Mouse (Mus musculus) cerebral cortex, adult 2 months (tissue): ENCODE data around the gene Bcl6.

Experiments used
- WGBS: fragments of 180-500 bp; shearing (Covaris S2); methylation state at CpG from one replicate; pipeline ENCODE4 v1.1.7; 2018; 5-methylcytosine and 5-hydroxymethylcytosine counted together

The Bcl6 gene

DNA sequence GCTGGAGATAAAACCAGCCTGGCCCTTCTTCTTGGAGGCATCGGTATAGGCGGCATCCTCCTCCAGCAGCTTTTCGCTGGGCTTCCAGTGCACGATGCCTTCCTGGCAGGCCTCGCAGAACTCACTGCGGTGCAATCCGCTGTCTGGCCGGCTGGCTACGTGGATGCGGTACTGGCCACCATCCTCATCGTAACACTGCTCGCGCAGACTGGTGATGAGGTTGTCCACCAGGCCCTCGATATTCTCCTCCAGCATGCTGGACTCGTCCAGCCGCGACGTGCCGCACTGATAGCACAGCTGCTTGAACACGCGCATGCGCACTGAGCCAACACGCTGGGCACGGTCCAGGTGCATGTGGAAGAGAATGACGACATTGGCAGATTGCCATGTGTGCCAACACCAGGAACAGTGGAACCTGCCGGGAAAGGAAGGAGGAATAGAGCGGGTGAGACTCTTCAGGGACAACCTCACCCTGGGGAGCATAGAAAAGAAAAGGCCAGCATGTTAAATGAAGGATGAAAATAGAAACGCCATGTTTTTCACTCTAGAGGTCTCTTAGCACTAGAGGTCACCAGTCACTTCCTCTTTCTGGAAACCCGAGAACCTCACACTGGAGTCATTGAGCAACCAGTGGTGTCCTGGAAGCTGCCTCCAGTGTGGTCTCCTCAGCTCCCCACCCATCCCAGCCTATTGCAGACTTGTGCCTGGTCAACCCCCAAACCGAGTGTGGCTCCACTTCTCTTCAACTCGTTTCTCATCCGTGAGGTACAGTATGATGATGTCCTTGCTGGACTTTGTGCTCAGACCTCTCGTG lies 61.1 kb downstream of the Bcl6 start:
- 91% methylated on average over 33 of the region's 33 CpGs for WGBS

DNA sequence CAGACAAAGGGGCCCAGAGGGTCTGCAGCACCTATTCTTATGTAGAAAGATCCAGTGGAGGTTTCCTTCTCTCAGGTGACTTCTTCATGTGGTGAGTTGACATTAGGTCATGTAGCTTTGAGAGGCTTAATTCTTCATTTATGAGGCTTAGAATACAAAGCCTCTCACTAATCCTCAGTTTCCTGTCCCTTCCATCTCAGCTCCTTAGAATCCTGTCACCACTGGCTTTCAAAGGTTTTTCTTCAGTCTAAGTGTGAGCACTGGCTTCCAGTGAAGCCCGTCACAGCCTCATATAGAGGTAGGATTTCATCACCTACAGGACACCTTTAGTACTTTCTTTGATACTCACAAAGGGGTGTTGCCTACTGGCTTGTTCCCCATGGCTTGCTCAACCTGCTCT lies 65.7 kb downstream of the Bcl6 start:
- 93% methylated on average over 1 of the region's 1 CpGs for WGBS

- WGBS = 71% methylated on average over 5 of the region's 5 CpGs
Measured at GRCm38 (mm10) chr16:23921697-23922096, 67.0 kb downstream of the Bcl6 start.

DNA sequence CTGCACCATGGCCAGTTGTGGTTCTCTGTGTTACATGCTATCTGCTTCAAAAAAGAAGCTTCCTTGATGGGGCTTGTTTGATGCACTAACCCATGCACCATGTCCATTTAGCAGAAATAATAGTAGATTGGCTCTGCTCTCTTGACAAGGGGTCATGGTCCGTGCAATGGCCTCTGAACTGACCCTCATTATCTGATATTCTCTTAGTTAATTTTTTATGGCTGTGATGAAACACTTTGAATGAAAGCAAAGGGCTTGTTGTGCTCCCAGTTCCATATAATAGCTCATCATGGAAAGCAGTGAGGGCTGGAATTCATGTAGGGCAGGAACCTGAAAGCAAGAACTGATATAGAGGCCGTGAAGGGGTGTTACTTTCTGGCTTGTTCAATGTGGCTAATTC lies 69.2 kb downstream of the Bcl6 start:
- WGBS = 89% methylated on average over 2 of the region's 2 CpGs
